Comparison of ENCODE assay signal across 10 mouse cellular contexts in genomic region chr4:100886743-100887416, GRCm38 (mm10).
A peak's percentile ranks its signal among the peaks of the same experiment; 100 is the strongest.
DNase-seq lines count a peak whose midpoint lies in the region; ATAC-seq and TF ChIP-seq lines count a peak whose summit lies in the region.
"Had no signal": no experiment of that assay in that cellular context is flagged by ENCODE, and none has a peak within 500 bp of the region (broad histone marks: within the 10 kb centered on the region; RNA-seq: fewer than 3 reads in every experiment).

No protein-coding gene starts in this region.

- 82% methylated on average over 8 of the region's 8 CpGs for WGBS in kidney, postnatal 0 days
- 80% methylated on average over 8 of the region's 8 CpGs for WGBS in forebrain, postnatal 0 days
- WGBS in liver, embryonic 12.5 days (ENCODE audit: insufficient replicate concordance), result 14% methylated on average over 8 of the region's 8 CpGs
- 64% methylated on average over 8 of the region's 8 CpGs for WGBS in neural tube, embryonic 14.5 days
- WGBS in kidney, adult 2 months, result 90% methylated on average over 8 of the region's 8 CpGs

- 0 out of 2 replicates have a peak overlapping the region, but pooled peaks have one; percentile 8 for H3K9ac ChIP-seq in kidney, postnatal 0 days (ENCODE audit: low read depth, low read length)
- H3K9ac ChIP-seq in forebrain, postnatal 0 days, result no peak overlapping the region
- no peak overlapping the region for H3K9ac ChIP-seq in liver, embryonic 12.5 days
- H3K9ac ChIP-seq in neural tube, embryonic 14.5 days (replicated peaks; ENCODE audit: low read depth, low read length), result no peak overlapping the region

- H3K27me3 ChIP-seq in kidney, postnatal 0 days (ENCODE audit: insufficient read depth, low read length), result no peaks in the 10 kb centered on the region
- no peaks in the 10 kb centered on the region for H3K27me3 ChIP-seq in forebrain, postnatal 0 days (ENCODE audit: insufficient read depth, low read length)
- no peaks in the 10 kb centered on the region for H3K27me3 ChIP-seq in liver, embryonic 12.5 days (replicated peaks)
- H3K27me3 ChIP-seq in neural tube, embryonic 14.5 days (ENCODE audit: control insufficient read depth, insufficient read depth, low read length), result no peaks in the 10 kb centered on the region
- H3K27me3 ChIP-seq in kidney, adult 2 months (replicated peaks; ENCODE audit: control insufficient read depth, insufficient read depth, low read length), result no peaks in the 10 kb centered on the region

- H3K4me3 ChIP-seq in kidney, postnatal 0 days (replicated peaks; ENCODE audit: low read depth, low read length), result no peak overlapping the region
- no peak overlapping the region for H3K4me3 ChIP-seq in forebrain, postnatal 0 days (ENCODE audit: low read depth, low read length)
- H3K4me3 ChIP-seq in liver, embryonic 12.5 days, result no peak overlapping the region
- no peak overlapping the region for H3K4me3 ChIP-seq in neural tube, embryonic 14.5 days (ENCODE audit: low read depth, low read length)
- no peak overlapping the region for H3K4me3 ChIP-seq in layer of hippocampus, adult 2 months
- no peak overlapping the region for H3K4me3 ChIP-seq in kidney, adult 2 months (ENCODE audit: insufficient read depth, low read depth, low read length)
- H3K4me3 ChIP-seq: myocyte had no signal

- peak overlapping the region; percentile 34; the same call in 1 of the 2 replicates for H3K4me2 ChIP-seq in kidney, postnatal 0 days (ENCODE audit: low read length)
- H3K4me2 ChIP-seq in forebrain, postnatal 0 days (ENCODE audit: low read depth), result no peak overlapping the region
- H3K4me2 ChIP-seq in liver, embryonic 12.5 days, result peak overlapping the region; percentile 24
- no peak overlapping the region for H3K4me2 ChIP-seq in neural tube, embryonic 14.5 days (ENCODE audit: low read depth, low read length)

- no peak for TF ChIP-seq CTCF in kidney, postnatal 0 days (IDR thresholded peaks at IDR 0.05; ENCODE audit: low read depth)
- TF ChIP-seq CTCF in forebrain, postnatal 0 days (IDR thresholded peaks at IDR 0.05; ENCODE audit: low read depth), result no peak
- no peak for TF ChIP-seq CTCF in layer of hippocampus, adult 2 months (conservative IDR thresholded peaks at IDR 0.05)
- no peak for TF ChIP-seq CTCF in kidney, adult 2 months (conservative IDR thresholded peaks at IDR 0.05; ENCODE audit: insufficient read depth, insufficient read length, low read depth, low read length)

- peaks cover 8% of the 10 kb centered on the region for H3K4me1 ChIP-seq in kidney, postnatal 0 days (replicated peaks; ENCODE audit: insufficient read depth, low read length)
- H3K4me1 ChIP-seq in forebrain, postnatal 0 days (ENCODE audit: insufficient read depth), result peaks cover 15% of the 10 kb centered on the region; the same call in 1 of the 2 replicates
- peaks cover 23% of the 10 kb centered on the region for H3K4me1 ChIP-seq in liver, embryonic 12.5 days
- H3K4me1 ChIP-seq in neural tube, embryonic 14.5 days (ENCODE audit: control insufficient read depth, insufficient read depth, low read length), result peaks cover 25% of the 10 kb centered on the region
- no peaks in the 10 kb centered on the region for H3K4me1 ChIP-seq in kidney, adult 2 months (ENCODE audit: control insufficient read depth, insufficient read depth, low read length)

- H3K27ac ChIP-seq in kidney, postnatal 0 days, result peak overlapping the region; percentile 77
- H3K27ac ChIP-seq in forebrain, postnatal 0 days (ENCODE audit: low read depth, low read length), result no peak overlapping the region
- H3K27ac ChIP-seq in liver, embryonic 12.5 days, result peak overlapping the region; percentile 36; the same call in 1 of the 2 replicates
- no peak overlapping the region for H3K27ac ChIP-seq in neural tube, embryonic 14.5 days (ENCODE audit: low read depth, low read length)
- H3K27ac ChIP-seq in layer of hippocampus, adult 2 months, result no peak overlapping the region
- H3K27ac ChIP-seq in kidney, adult 2 months (ENCODE audit: insufficient read depth, low read depth, low read length), result no peak overlapping the region

- no peaks in the 10 kb centered on the region for H3K36me3 ChIP-seq in kidney, postnatal 0 days (ENCODE audit: insufficient read depth, low read length)
- H3K36me3 ChIP-seq in forebrain, postnatal 0 days (ENCODE audit: insufficient read depth), result no peaks in the 10 kb centered on the region
- no peaks in the 10 kb centered on the region for H3K36me3 ChIP-seq in liver, embryonic 12.5 days
- no peaks in the 10 kb centered on the region for H3K36me3 ChIP-seq in neural tube, embryonic 14.5 days (ENCODE audit: control insufficient read depth, insufficient read depth, low read length)
- H3K36me3 ChIP-seq in kidney, adult 2 months (ENCODE audit: control insufficient read depth, insufficient read depth, low read length), result no peaks in the 10 kb centered on the region

- TF ChIP-seq POLR2A in kidney, adult 2 months (IDR thresholded peaks at IDR 0.05; ENCODE audit: low read depth, low read length), result no peak

- H3K9me3 ChIP-seq in kidney, postnatal 0 days (replicated peaks; ENCODE audit: low read length), result no peaks in the 10 kb centered on the region
- no peaks in the 10 kb centered on the region for H3K9me3 ChIP-seq in forebrain, postnatal 0 days (ENCODE audit: low read length)
- no peaks in the 10 kb centered on the region for H3K9me3 ChIP-seq in liver, embryonic 12.5 days (replicated peaks)
- H3K9me3 ChIP-seq in neural tube, embryonic 14.5 days (ENCODE audit: control insufficient read depth, low read length), result no peaks in the 10 kb centered on the region

- DNase-seq in kidney, postnatal 0 days (ENCODE audit: low spot score), result no peak
- no peak for DNase-seq in kidney, adult 11 months
- DNase-seq in forebrain, postnatal 0 days, result no peak
- no peak for DNase-seq in cerebellum, postnatal 10 days
- DNase-seq in layer of hippocampus, adult 2 months (ENCODE audit: low spot score in 2 of 2), result no peak
- DNase-seq in kidney, adult 2 months, result no peak
- DNase-seq: heart, postnatal 10 days had no signal

- ATAC-seq in kidney, postnatal 0 days (replicated peaks; ENCODE audit: low FRiP score, low read depth), result no peak
- peak; percentile 25; the same call in 1 of the 2 replicates for ATAC-seq in forebrain, postnatal 0 days
- ATAC-seq in liver, embryonic 12.5 days, result peak; percentile 88
- ATAC-seq in neural tube, embryonic 14.5 days (ENCODE audit: low read depth), result peak; percentile 36; the same call in 1 of the 2 replicates

Comparison
In these comparisons a context has a peak if more than half of its experiments do, and no peak if none do; other contexts are left out.
1. H3K27ac ChIP-seq: peak in kidney, postnatal 0 days (single experiment) and liver, embryonic 12.5 days (single experiment); none in forebrain, postnatal 0 days (single experiment), neural tube, embryonic 14.5 days (single experiment), layer of hippocampus, adult 2 months (single experiment) and kidney, adult 2 months (single experiment).
2. H3K4me2 ChIP-seq: peak in kidney, postnatal 0 days (single experiment) and liver, embryonic 12.5 days (single experiment); none in forebrain, postnatal 0 days (single experiment) and neural tube, embryonic 14.5 days (single experiment).